Mouse (Mus musculus) spleen, adult 2 months (tissue): ENCODE measurements at regions not wholly inside any gene's neighbourhood (a gene's known extent, or its start where the extent isn't known, plus 50 kb on each side); places are given as distances from the start of the nearest gene placed in this dataset.

Experiments used
- DNase-seq, 2 experiments: peaks; one replicate each; pipeline versions ENCODE4 v3.0.0 to v3.0.0-alpha.2; 2012 to 2021; ENCODE audit warnings: low spot score in 2 of 2, low read depth in 1 of 2
- H3K27ac ChIP-seq: fragments of 200-500 bp; 2 replicates; pipeline ENCODE4 v1.5.1; 2012; ENCODE audit warnings: low read length, inconsistent platforms; ENCODE audit not compliant: insufficient read depth
- H3K27me3 ChIP-seq: fragments of 200-500 bp; 2 replicates; pipeline ENCODE4 v1.6.1; 2012; ENCODE audit warnings: mild to moderate bottlenecking, moderate library complexity, low read length, inconsistent platforms; ENCODE audit not compliant: control insufficient read depth, insufficient read depth
- H3K36me3 ChIP-seq: fragments of 200-500 bp; 2 replicates; pipeline ENCODE4 v1.6.1; 2012; ENCODE audit warnings: mild to moderate bottlenecking, low read length, inconsistent platforms; ENCODE audit not compliant: control insufficient read depth, insufficient read depth
- H3K4me1 ChIP-seq: fragments of 200-500 bp; 2 replicates; pipeline ENCODE4 v1.6.1; 2011; ENCODE audit warnings: inconsistent platforms; ENCODE audit not compliant: control insufficient read depth, insufficient read depth, insufficient read length
- H3K4me3 ChIP-seq: fragments of 200-500 bp; 2 replicates; pipeline ENCODE4 v1.5.1; 2011; ENCODE audit warnings: mild to moderate bottlenecking, inconsistent platforms; ENCODE audit not compliant: insufficient read depth, insufficient read length; ENCODE audit errors: extremely low read depth
- CTCF ChIP-seq: fragments of 200-500 bp; IDR thresholded peaks from 2 replicates; pipeline ENCODE4 v1.5.1; 2011; ENCODE audit warnings: mild to moderate bottlenecking, inconsistent platforms; ENCODE audit not compliant: insufficient read depth, insufficient read length, insufficient replicate concordance; ENCODE audit errors: extremely low read depth
- POLR2A ChIP-seq: fragments of 200-500 bp; IDR thresholded peaks from 2 replicates; pipeline ENCODE4 v1.6.1; 2011; ENCODE audit warnings: low read depth, low read length, inconsistent platforms
- WGBS: fragments of 180-500 bp; shearing (Covaris S2); methylation state at CpG from one replicate; pipeline ENCODE4 v1.1.7; 2018; 5-methylcytosine and 5-hydroxymethylcytosine counted together

GRCm38 (mm10) chr9:101458947-101459627, 207.5 kb upstream of the Ppp2r3a start:
- no peaks in the 10 kb centered on the region for H3K4me1 ChIP-seq
- H3K4me3 ChIP-seq = no peak overlapping the region
- no peak for TF ChIP-seq CTCF
- no peak overlapping the region for H3K27ac ChIP-seq
- WGBS = 65% methylated on average over 11 of the region's 11 CpGs
- H3K27me3 ChIP-seq = no peaks in the 10 kb centered on the region
- H3K36me3 ChIP-seq = no peaks in the 10 kb centered on the region
- no peak for DNase-seq

GRCm38 (mm10) chr9:101458306-101458946, 206.8 kb upstream of the Ppp2r3a start:
- Histone ChIP-seq H3K27me3 (no peaks in the 10 kb centered on the region), H3K4me1 (no peaks in the 10 kb centered on the region), H3K27ac (no peak overlapping the region), H3K36me3 (no peaks in the 10 kb centered on the region), H3K4me3 (no peak overlapping the region)
- DNase-seq = no peak
- WGBS = 87% methylated on average over 10 of the region's 10 CpGs
- TF ChIP-seq POLR2A (no peak), CTCF (no peak)

GRCm38 (mm10) chr9:101446316-101446715, 194.7 kb upstream of the Ppp2r3a start:
- no peak for DNase-seq
- no peak overlapping the region for H3K27ac ChIP-seq

GRCm38 (mm10) chr9:101445764-101446163, 194.2 kb upstream of the Ppp2r3a start:
- Histone ChIP-seq H3K4me1 (no peaks in the 10 kb centered on the region), H3K4me3 (no peak overlapping the region), H3K27me3 (no peaks in the 10 kb centered on the region), H3K27ac (no peak overlapping the region), H3K36me3 (no peaks in the 10 kb centered on the region)
- no peak for TF ChIP-seq CTCF
- no peak for TF ChIP-seq POLR2A
- no peak for DNase-seq
- WGBS = 79% methylated on average over 5 of the region's 5 CpGs

More at GRCm38 (mm10) chr9:101446316-101446715, 194.7 kb upstream of the Ppp2r3a start:
- Histone ChIP-seq H3K4me3 (no peak overlapping the region), H3K36me3 (no peaks in the 10 kb centered on the region), H3K4me1 (no peaks in the 10 kb centered on the region), H3K27me3 (no peaks in the 10 kb centered on the region)
- 81% methylated on average over 2 of the region's 2 CpGs for WGBS
- no peak for TF ChIP-seq POLR2A
- no peak for TF ChIP-seq CTCF

DNA sequence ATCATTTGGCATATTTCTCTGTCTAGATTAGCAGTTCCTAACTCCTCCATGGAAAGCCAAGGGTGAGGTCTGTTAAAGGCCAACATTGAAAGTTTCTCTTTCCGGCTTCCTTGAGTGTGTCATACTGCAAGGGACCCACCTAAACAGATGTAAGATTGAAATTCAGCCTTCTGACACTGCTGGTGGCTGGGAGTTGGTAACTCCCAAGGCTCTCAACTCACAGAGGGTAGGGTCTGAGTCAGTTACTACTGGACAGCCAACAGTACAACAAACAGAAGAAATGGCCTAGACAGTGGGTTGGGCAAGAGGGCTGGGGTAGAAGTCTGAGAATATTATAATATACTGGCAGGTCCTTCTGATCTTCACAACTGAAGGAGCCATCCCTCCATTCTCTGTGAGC, 193.7 kb upstream of the Ppp2r3a start:
- no peak for DNase-seq
- H3K4me3 ChIP-seq = no peak overlapping the region
- WGBS = 86% methylated on average over 1 of the region's 1 CpGs
- no peak overlapping the region for H3K27ac ChIP-seq
- no peaks in the 10 kb centered on the region for H3K4me1 ChIP-seq
- TF ChIP-seq CTCF = no peak
- TF ChIP-seq POLR2A = no peak
- no peaks in the 10 kb centered on the region for H3K27me3 ChIP-seq
- H3K36me3 ChIP-seq = no peaks in the 10 kb centered on the region

- TF ChIP-seq CTCF = no peak
- WGBS = 93% methylated on average over 6 of the region's 6 CpGs
Observed at GRCm38 (mm10) chr9:101439856-101440255, 188.3 kb upstream of the Ppp2r3a start.

GRCm38 (mm10) chr9:101438564-101439180, 187.1 kb upstream of the Ppp2r3a start:
- Histone ChIP-seq H3K27ac (no peak overlapping the region), H3K36me3 (no peaks in the 10 kb centered on the region), H3K4me1 (no peaks in the 10 kb centered on the region), H3K27me3 (no peaks in the 10 kb centered on the region), H3K4me3 (no peak overlapping the region)
- DNase-seq = no peak
- 40% methylated on average over 12 of the region's 12 CpGs for WGBS
- no peak for TF ChIP-seq POLR2A
- TF ChIP-seq CTCF = no peak

More at GRCm38 (mm10) chr9:101439856-101440255, 188.3 kb upstream of the Ppp2r3a start:
- Histone ChIP-seq H3K4me3 (no peak overlapping the region), H3K27ac (no peak overlapping the region), H3K36me3 (no peaks in the 10 kb centered on the region), H3K27me3 (no peaks in the 10 kb centered on the region), H3K4me1 (no peaks in the 10 kb centered on the region)
- no peak for DNase-seq
